Mouse (Mus musculus): ENCODE results near the gene B4galnt1.

DNA sequence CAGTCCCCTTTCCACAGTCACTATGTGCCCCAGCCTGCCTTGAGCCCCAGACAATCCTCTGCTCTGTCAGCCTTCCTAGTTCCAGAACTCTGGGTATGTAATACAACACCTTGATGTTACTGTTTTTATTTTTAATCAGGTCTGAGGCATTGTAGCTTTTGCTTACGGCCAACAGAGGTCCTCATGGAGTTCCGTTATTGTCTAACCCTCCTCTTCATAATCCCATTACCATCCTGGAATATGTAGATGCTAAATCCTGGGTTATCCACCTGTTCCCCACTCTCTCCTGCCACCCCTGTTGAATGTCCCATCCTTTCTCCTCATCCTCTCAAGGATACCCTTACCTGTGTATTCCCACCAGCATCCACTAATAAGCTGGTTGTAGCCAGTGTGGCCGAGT, 11.2 kb downstream of the B4galnt1 start:
- TF ChIP-seq CTCF (IDR thresholded peaks at IDR 0.05; ENCODE audit: low read depth) (0 out of 2 replicates have a peak, but pooled peaks have one; percentile 11), EP300 (IDR thresholded peaks at IDR 0.05; ENCODE audit: low read depth) (no peak)
